Mouse (Mus musculus): ENCODE results near the gene Dnajb14. TPM values are rescaled to one million over a fixed set of nuclear protein-coding genes. Genes with fewer than 3 reads are reported as not detected.
"Not testable (repeated sequence)": the region's sequence is repeated elsewhere in the genome, so short reads cannot be mapped to it uniquely, and the experiment has no call there.

The Dnajb14 gene
- polyA plus RNA-seq, 1 experiment, result 55.8 TPM

- Histone ChIP-seq H3K27ac (ENCODE audit: insufficient read depth, low read depth, low read length) (no peak overlapping the region), H3K4me1 (ENCODE audit: control insufficient read depth, insufficient read depth, low read length) (peaks cover 20% of the 10 kb centered on the region), H3K4me3 (ENCODE audit: insufficient read depth, low read length) (no peak overlapping the region)
- TF ChIP-seq POLR2A (IDR thresholded peaks at IDR 0.05; ENCODE audit: borderline replicate concordance, low read depth, low read length), result no peak
- TF ChIP-seq CTCF (IDR thresholded peaks at IDR 0.05; ENCODE audit: low read depth, low read length), result no peak
Measured at GRCm38 (mm10) chr3:137897685-137898084, 30.2 kb downstream of the Dnajb14 start.

- Histone ChIP-seq H3K4me3 (ENCODE audit: insufficient read depth, low read length) (no peak overlapping the region), H3K27ac (ENCODE audit: insufficient read depth, low read depth, low read length) (no peak overlapping the region), H3K4me1 (ENCODE audit: control insufficient read depth, insufficient read depth, low read length) (peaks cover 20% of the 10 kb centered on the region)
- no peak for TF ChIP-seq POLR2A (IDR thresholded peaks at IDR 0.05; ENCODE audit: borderline replicate concordance, low read depth, low read length)
Measured at GRCm38 (mm10) chr3:137900149-137900548, 32.7 kb downstream of the Dnajb14 start.

DNA sequence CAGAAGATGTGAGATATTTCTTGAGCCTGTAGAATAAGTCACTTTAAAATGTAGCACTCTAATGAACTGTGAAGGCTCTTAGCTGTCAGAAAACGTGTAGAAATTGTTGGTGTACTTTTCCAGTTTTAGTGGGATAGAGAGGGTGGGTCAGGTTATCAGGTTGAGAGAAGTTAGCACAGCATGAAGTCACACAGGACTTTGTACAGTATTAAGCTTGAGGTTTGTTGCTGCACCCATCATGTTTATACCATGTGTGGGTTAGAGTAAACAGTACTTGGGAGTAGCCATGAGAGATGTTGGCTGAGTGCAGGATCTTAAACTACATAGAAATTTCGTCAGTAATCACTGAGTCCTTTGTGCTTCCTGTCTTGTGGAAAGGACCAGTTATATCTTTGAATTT lies 45.6 kb downstream of the Dnajb14 start:
- Histone ChIP-seq H3K27ac (ENCODE audit: insufficient read depth, low read depth, low read length) (no peak overlapping the region), H3K4me3 (ENCODE audit: insufficient read depth, low read length) (no peak overlapping the region), H3K4me1 (ENCODE audit: control insufficient read depth, insufficient read depth, low read length) (peaks cover 4% of the 10 kb centered on the region)
- no peak for TF ChIP-seq POLR2A (IDR thresholded peaks at IDR 0.05; ENCODE audit: borderline replicate concordance, low read depth, low read length)

DNA sequence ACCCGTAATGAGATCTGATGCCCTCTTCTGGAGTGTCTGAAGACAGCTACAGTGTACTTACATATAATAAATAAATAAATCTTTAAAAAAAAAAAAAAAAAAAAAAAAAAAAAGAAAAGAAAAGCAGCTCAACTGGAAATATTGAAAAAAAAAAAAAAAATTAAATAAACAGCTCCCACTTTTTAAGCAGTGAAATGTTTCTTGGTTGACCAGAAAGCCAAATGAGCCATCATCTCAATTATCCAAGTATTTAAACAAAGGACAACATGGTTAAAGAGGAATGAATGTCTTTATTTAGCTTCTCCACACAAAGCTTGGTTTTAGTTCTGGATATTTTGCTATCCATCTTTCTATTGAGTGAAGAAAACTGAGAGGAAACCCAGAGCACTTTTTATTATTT lies 47.1 kb downstream of the Dnajb14 start:
- H3K4me1 ChIP-seq (ENCODE audit: control insufficient read depth, insufficient read depth, low read length); H3K4me3 ChIP-seq (ENCODE audit: insufficient read depth, low read length); H3K27ac ChIP-seq (ENCODE audit: insufficient read depth, low read depth, low read length): not testable (repeated sequence)

GRCm38 (mm10) chr3:137917694-137918171 lies 50.3 kb downstream of the Dnajb14 start:
- TF ChIP-seq POLR2A (IDR thresholded peaks at IDR 0.05; ENCODE audit: borderline replicate concordance, low read depth, low read length) (no peak), CTCF (IDR thresholded peaks at IDR 0.05; ENCODE audit: low read depth, low read length) (no peak)
- peak overlapping the region; percentile 93 for H3K4me3 ChIP-seq (ENCODE audit: insufficient read depth, low read length)
- H3K4me1 ChIP-seq (ENCODE audit: control insufficient read depth, insufficient read depth, low read length), result peaks cover 12% of the 10 kb centered on the region
- H3K27ac ChIP-seq (ENCODE audit: insufficient read depth, low read depth, low read length), result peak overlapping the region; percentile 43

GRCm38 (mm10) chr3:137918172-137918931 lies 50.9 kb downstream of the Dnajb14 start, which contains the start of gene Lamtor3:
Gene Lamtor3 (plus strand): TSS chr3:137918506.
- peaks cover 12% of the 10 kb centered on the region for H3K4me1 ChIP-seq (ENCODE audit: control insufficient read depth, insufficient read depth, low read length)
- peak within 1 kb of the TSS; percentile 93 for H3K4me3 ChIP-seq (ENCODE audit: insufficient read depth, low read length)
- H3K27ac ChIP-seq (ENCODE audit: insufficient read depth, low read depth, low read length), result peak within 1 kb of the TSS; percentile 96
- no peak for TF ChIP-seq POLR2A (IDR thresholded peaks at IDR 0.05; ENCODE audit: borderline replicate concordance, low read depth, low read length)
- TF ChIP-seq CTCF (IDR thresholded peaks at IDR 0.05; ENCODE audit: low read depth, low read length), result no peak

DNA sequence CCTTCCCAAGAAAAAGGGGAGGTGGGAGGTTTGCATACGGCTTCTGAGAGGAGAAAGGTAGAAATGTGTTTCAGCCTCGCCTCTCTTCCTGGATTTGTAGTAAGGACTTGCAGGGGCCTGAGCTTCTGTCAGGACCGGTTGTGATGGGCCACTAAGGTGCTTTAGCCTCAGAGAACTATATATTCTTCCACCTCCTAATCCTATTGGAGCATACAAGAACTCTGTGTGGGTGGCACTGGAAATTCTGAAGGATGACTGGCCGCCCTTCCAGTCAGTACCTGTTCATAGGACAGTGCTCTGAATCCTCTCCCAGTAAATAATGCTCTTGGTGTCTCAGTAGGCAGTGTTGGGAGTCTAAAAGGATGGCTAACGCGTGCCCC lies 51.4 kb downstream of the Dnajb14 start:
- Histone ChIP-seq H3K4me1 (ENCODE audit: control insufficient read depth, insufficient read depth, low read length) (peaks cover 12% of the 10 kb centered on the region), H3K4me3 (ENCODE audit: insufficient read depth, low read length) (peak overlapping the region; percentile 93), H3K27ac (ENCODE audit: insufficient read depth, low read depth, low read length) (peak overlapping the region; percentile 96)
- no peak for TF ChIP-seq CTCF (IDR thresholded peaks at IDR 0.05; ENCODE audit: low read depth, low read length)
- TF ChIP-seq POLR2A (IDR thresholded peaks at IDR 0.05; ENCODE audit: borderline replicate concordance, low read depth, low read length), result no peak

DNA sequence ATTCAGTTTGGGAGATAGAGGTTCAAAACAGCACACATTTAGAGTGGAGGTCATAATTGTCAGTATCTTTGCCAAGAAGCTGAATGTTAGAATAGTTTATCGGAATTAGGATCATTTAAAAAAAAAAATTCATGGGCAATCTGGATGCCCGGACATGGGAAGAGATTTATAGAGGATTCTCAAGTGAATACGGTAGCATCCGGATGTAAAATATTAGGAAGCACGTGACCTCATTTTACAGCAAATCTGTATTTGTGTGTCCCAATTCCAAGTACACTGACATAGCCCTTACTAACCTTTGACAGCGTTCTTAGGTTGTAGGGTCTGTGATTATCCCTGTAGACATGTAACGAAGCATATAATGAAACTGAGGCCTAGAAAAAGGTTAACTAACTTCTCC lies 51.9 kb downstream of the Dnajb14 start:
- Histone ChIP-seq H3K4me1 (ENCODE audit: control insufficient read depth, insufficient read depth, low read length) (peaks cover 12% of the 10 kb centered on the region), H3K27ac (ENCODE audit: insufficient read depth, low read depth, low read length) (peak overlapping the region; percentile 96; the same call in 1 of the 2 replicates), H3K4me3 (ENCODE audit: insufficient read depth, low read length) (peak overlapping the region; percentile 93)
- TF ChIP-seq POLR2A (IDR thresholded peaks at IDR 0.05; ENCODE audit: borderline replicate concordance, low read depth, low read length), result no peak

- Histone ChIP-seq H3K4me3 (ENCODE audit: insufficient read depth, low read length) (no peak overlapping the region), H3K27ac (ENCODE audit: insufficient read depth, low read depth, low read length) (no peak overlapping the region), H3K4me1 (ENCODE audit: control insufficient read depth, insufficient read depth, low read length) (peaks cover 12% of the 10 kb centered on the region)
- no peak for TF ChIP-seq CTCF (IDR thresholded peaks at IDR 0.05; ENCODE audit: low read depth, low read length)
- no peak for TF ChIP-seq POLR2A (IDR thresholded peaks at IDR 0.05; ENCODE audit: borderline replicate concordance, low read depth, low read length)
Measured at GRCm38 (mm10) chr3:137920594-137920993, 53.1 kb downstream of the Dnajb14 start.

DNA sequence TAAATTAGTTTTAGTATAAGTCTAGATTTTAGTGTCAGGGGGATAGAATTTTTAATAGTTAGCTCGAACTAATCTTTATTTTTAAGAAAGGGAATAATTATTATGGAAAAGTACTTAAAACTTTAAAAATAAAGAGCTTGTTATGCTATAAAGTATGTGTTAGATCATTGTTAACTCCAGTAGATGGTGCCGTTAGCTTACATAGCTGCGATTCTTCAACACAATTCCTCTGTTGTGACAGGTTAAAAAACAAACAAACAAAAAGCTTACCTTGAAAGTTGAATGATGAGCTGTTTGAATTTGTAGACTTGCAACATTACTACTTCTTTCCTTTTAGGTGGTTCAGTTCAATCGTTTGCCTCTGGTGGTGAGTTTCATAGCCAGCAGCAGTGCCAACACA lies 59.5 kb downstream of the Dnajb14 start:
- peaks cover under 1% of the 10 kb centered on the region; the same call in 1 of the 2 replicates for H3K4me1 ChIP-seq (ENCODE audit: control insufficient read depth, insufficient read depth, low read length)
- H3K4me3 ChIP-seq (ENCODE audit: insufficient read depth, low read length), result no peak overlapping the region
- TF ChIP-seq CTCF (IDR thresholded peaks at IDR 0.05; ENCODE audit: low read depth, low read length) (no peak), POLR2A (IDR thresholded peaks at IDR 0.05; ENCODE audit: borderline replicate concordance, low read depth, low read length) (no peak)
- no peak overlapping the region for H3K27ac ChIP-seq (ENCODE audit: insufficient read depth, low read depth, low read length)

All from bone marrow macrophage, adult 2 months (primary cell).